Mouse (Mus musculus): ENCODE measurements around the gene Zfp831.

GRCm38 (mm10) chr2:174717857-174718256 lies 74.5 kb downstream of the Zfp831 start:
- TF ChIP-seq CTCF (IDR thresholded peaks at IDR 0.05; ENCODE audit: low read depth) (no peak), EP300 (IDR thresholded peaks at IDR 0.05; ENCODE audit: low read depth) (no peak)

All from liver, postnatal 0 days (tissue).